In genomic region chr3:101806941-101807340, GRCm38 (mm10) we compare ENCODE assay signal across 9 mouse cellular contexts. TPM values are rescaled to one million over a fixed set of nuclear protein-coding genes. Genes with fewer than 3 reads are reported as not detected.
DNase-seq lines count a peak whose midpoint lies in the region; ATAC-seq and TF ChIP-seq lines count a peak whose summit lies in the region.
"Had no signal": no experiment of that assay in that cellular context is flagged by ENCODE, and none has a peak within 500 bp of the region (broad histone marks: within the 10 kb centered on the region; RNA-seq: fewer than 3 reads in every experiment).

No protein-coding gene starts in this region.

- H3K4me1 ChIP-seq in heart, embryonic 13.5 days, result peaks cover 64% of the 10 kb centered on the region
- peaks cover 5% of the 10 kb centered on the region for H3K4me1 ChIP-seq in heart, adult 2 months (ENCODE audit: control insufficient read depth, insufficient read depth, low read length)
- H3K4me1 ChIP-seq in lung, embryonic 16.5 days (replicated peaks; ENCODE audit: control insufficient read depth, insufficient read depth, low read length), result peaks cover 18% of the 10 kb centered on the region
- H3K4me1 ChIP-seq in liver, embryonic 11.5 days (replicated peaks; ENCODE audit: control insufficient read depth, insufficient read depth, low read length), result peaks cover 5% of the 10 kb centered on the region; the same call in 1 of the 2 replicates

- no peaks in the 10 kb centered on the region for H3K27me3 ChIP-seq in heart, embryonic 13.5 days (replicated peaks)
- H3K27me3 ChIP-seq in heart, adult 2 months (ENCODE audit: control insufficient read depth, insufficient read depth, low read length), result no peaks in the 10 kb centered on the region
- H3K27me3 ChIP-seq in lung, embryonic 16.5 days (ENCODE audit: control insufficient read depth, insufficient read depth, low read depth, low read length), result no peaks in the 10 kb centered on the region
- H3K27me3 ChIP-seq in liver, embryonic 11.5 days (replicated peaks; ENCODE audit: control insufficient read depth, insufficient read depth, low read length), result 0 out of 2 replicates have a peak, but pooled peaks cover 3% of the 10 kb centered on the region

- peak overlapping the region; percentile 56 for H3K27ac ChIP-seq in heart, embryonic 13.5 days (replicated peaks)
- no peak overlapping the region for H3K27ac ChIP-seq in heart, adult 2 months
- H3K27ac ChIP-seq in lung, embryonic 16.5 days (ENCODE audit: low read length), result 0 out of 2 replicates have a peak overlapping the region, but pooled peaks have one; percentile 48
- no peak overlapping the region for H3K27ac ChIP-seq in liver, embryonic 11.5 days (ENCODE audit: low read depth, low read length)

- TF ChIP-seq EP300 in heart, adult 2 months (IDR thresholded peaks at IDR 0.05; ENCODE audit: insufficient read depth, low read depth, low read length), result no peak

- H3K9me3 ChIP-seq in heart, embryonic 13.5 days, result no peaks in the 10 kb centered on the region
- H3K9me3 ChIP-seq in lung, embryonic 16.5 days (ENCODE audit: control insufficient read depth, low read length), result no peaks in the 10 kb centered on the region
- H3K9me3 ChIP-seq in liver, embryonic 11.5 days (ENCODE audit: control insufficient read depth, low read length), result no peaks in the 10 kb centered on the region
- H3K9me3 ChIP-seq: megakaryocyte, embryonic 14.5 days had no signal

- 46% methylated on average over 4 of the region's 4 CpGs for WGBS in heart, embryonic 13.5 days
- WGBS in heart, adult 2 months, result 53% methylated on average over 4 of the region's 4 CpGs
- 25% methylated on average over 4 of the region's 4 CpGs for WGBS in lung, embryonic 16.5 days
- 53% methylated on average over 4 of the region's 4 CpGs for WGBS in liver, embryonic 11.5 days

- H3K4me2 ChIP-seq in heart, embryonic 13.5 days, result no peak overlapping the region
- no peak overlapping the region for H3K4me2 ChIP-seq in lung, embryonic 16.5 days (ENCODE audit: low read depth, low read length)
- no peak overlapping the region; the same call in 1 of the 2 replicates for H3K4me2 ChIP-seq in liver, embryonic 11.5 days

- H3K79me2 ChIP-seq in heart, adult 2 months (replicated peaks; ENCODE audit: control insufficient read depth, insufficient read depth, low read length), result no peaks in the 10 kb centered on the region

- no peak for DNase-seq in heart, adult 2 months
- DNase-seq in Muller cell, postnatal 12 days (ENCODE audit: inconsistent ontology term), result peak; percentile 36
- DNase-seq in cerebellum, adult 9-11 months, result peak; percentile 82
- DNase-seq in liver, embryonic 11.5 days (ENCODE audit: low spot score), result no peak
- no peak for DNase-seq in adrenal gland, adult (ENCODE audit: inconsistent age in 2 of 2, low spot score in 1 of 2)
- DNase-seq in retina, postnatal 1 day, result no peak

- TF ChIP-seq CTCF in heart, adult 2 months (IDR thresholded peaks at IDR 0.05), result no peak

- intact Hi-C loops in heart, adult 2 months (cut with DNase I), result loop anchor here (1.0 to 5.0 kb wide), 4 partner anchors 95 to 313 kb away; no protein-coding TSS in a partner anchor

- peak overlapping the region; percentile 62 for H3K9ac ChIP-seq in heart, embryonic 13.5 days
- H3K9ac ChIP-seq in heart, adult 2 months (ENCODE audit: low read depth, low read length), result no peak overlapping the region
- no peak overlapping the region for H3K9ac ChIP-seq in lung, embryonic 16.5 days (ENCODE audit: low read length)
- H3K9ac ChIP-seq in liver, embryonic 11.5 days (ENCODE audit: low read depth, low read length), result no peak overlapping the region

- no peak overlapping the region for H3K4me3 ChIP-seq in heart, embryonic 13.5 days
- no peak overlapping the region for H3K4me3 ChIP-seq in heart, adult 2 months
- no peak overlapping the region for H3K4me3 ChIP-seq in lung, embryonic 16.5 days (ENCODE audit: low read length)
- H3K4me3 ChIP-seq in liver, embryonic 11.5 days (ENCODE audit: low read depth, low read length), result no peak overlapping the region

- no peaks in the 10 kb centered on the region for H3K36me3 ChIP-seq in heart, embryonic 13.5 days
- no peaks in the 10 kb centered on the region for H3K36me3 ChIP-seq in heart, adult 2 months (ENCODE audit: control insufficient read depth, insufficient read depth, low read length)
- H3K36me3 ChIP-seq in lung, embryonic 16.5 days (ENCODE audit: control insufficient read depth, insufficient read depth, low read length), result no peaks in the 10 kb centered on the region
- H3K36me3 ChIP-seq in liver, embryonic 11.5 days (ENCODE audit: control insufficient read depth, insufficient read depth, low read length), result no peaks in the 10 kb centered on the region

- no peak for ATAC-seq in heart, embryonic 13.5 days (ENCODE audit: extremely low read depth, insufficient number of reproducible peaks, low FRiP score, low TSS enrichment)
- ATAC-seq in lung, embryonic 16.5 days (ENCODE audit: low read depth), result peak; percentile 58
- ATAC-seq in liver, embryonic 11.5 days (replicated peaks; ENCODE audit: low FRiP score), result no peak

- no peak for TF ChIP-seq POLR2A in heart, adult 2 months (IDR thresholded peaks at IDR 0.05; ENCODE audit: insufficient read depth, low read depth, low read length)

RNA-seq across cellular contexts. Expression of gene Mab21l3, which starts 41.8 kb away (rescaled TPM):
- polyA plus RNA-seq in heart, embryonic 13.5 days (2015; fragmentation: Nextera tagmentation; extraction: Ambion mirVana), result 0.28 and 0.55 TPM in 2 replicates
- total RNA-seq in heart, adult 2 months (2021), result not detected
- 0.16 TPM in 1 of 2 replicates, not detected in the other for polyA plus RNA-seq in heart, adult 2 months (2012; rRNA removed)
- 0.36 and 0.43 TPM in 2 replicates for polyA plus RNA-seq in lung, embryonic 16.5 days (2015; fragmentation: Nextera tagmentation; extraction: Ambion mirVana)
- 0.11 and 0.14 TPM in 2 replicates for polyA plus RNA-seq in liver, embryonic 11.5 days (2014; fragmentation: Nextera tagmentation; extraction: Ambion mirVana)

Comparison
In these comparisons a context has a peak if more than half of its experiments do, and no peak if none do; other contexts are left out.
1. H3K27ac ChIP-seq: peak in heart, embryonic 13.5 days (single experiment) and lung, embryonic 16.5 days (single experiment); none in heart, adult 2 months (single experiment) and liver, embryonic 11.5 days (single experiment).
2. DNase-seq: peak in Muller cell, postnatal 12 days (single experiment) and cerebellum, adult 9-11 months (single experiment); none in heart, adult 2 months (0 of 2), liver, embryonic 11.5 days (single experiment), adrenal gland, adult (0 of 2) and retina, postnatal 1 day (single experiment).